Mouse (Mus musculus) stomach, embryonic 16.5 days (tissue): ENCODE measurements around the gene Snx12. TPM values are rescaled to one million over a fixed set of nuclear protein-coding genes. Genes with fewer than 3 reads are reported as not detected.
A peak's percentile ranks its signal among the peaks of the same experiment; 100 is the strongest.
"Not testable (repeated sequence)": the region's sequence is repeated elsewhere in the genome, so short reads cannot be mapped to it uniquely, and the experiment has no call there.

Experiments used
- ATAC-seq: fragments of 200-750 bp; cut with Nextera tagmentation; 2 replicates; pipeline ENCODE4 v1.8.0; 2017; ENCODE audit warnings: moderate number of reproducible peaks, moderate TSS enrichment; ENCODE audit not compliant: insufficient read depth, low FRiP score
- H3K27ac ChIP-seq: fragments of 300-500 bp; sonication (generic); 2 replicates; pipeline ENCODE4 v1.5.1; 2014; ENCODE audit warnings: low read length
- H3K27me3 ChIP-seq: fragments of 300-500 bp; sonication (generic); 2 replicates; pipeline ENCODE4 v1.6.1; 2014; ENCODE audit warnings: low read length, control low read depth, mixed read lengths; ENCODE audit not compliant: control insufficient read depth, insufficient read depth
- H3K36me3 ChIP-seq: fragments of 300-500 bp; sonication (generic); 2 replicates; pipeline ENCODE4 v1.6.1; 2014; ENCODE audit warnings: low read length; ENCODE audit not compliant: control insufficient read depth, insufficient read depth
- H3K4me1 ChIP-seq: fragments of 300-500 bp; sonication (generic); 2 replicates; pipeline ENCODE4 v1.6.1; 2014; ENCODE audit warnings: low read length, control low read depth, mixed read lengths; ENCODE audit not compliant: control insufficient read depth, insufficient read depth
- H3K4me2 ChIP-seq: fragments of 300-500 bp; sonication (generic); 2 replicates; pipeline ENCODE4 v1.6.1; 2014; ENCODE audit warnings: low read depth, low read length, mixed read lengths
- H3K4me3 ChIP-seq: fragments of 300-500 bp; sonication (generic); replicated peaks from 2 replicates; pipeline ENCODE4 v1.5.1; 2014; ENCODE audit warnings: mild to moderate bottlenecking, low read length
- H3K9ac ChIP-seq: fragments of 300-500 bp; sonication (generic); 2 replicates; pipeline ENCODE4 v1.6.1; 2014; ENCODE audit warnings: low read length
- H3K9me3 ChIP-seq: fragments of 300-500 bp; sonication (generic); replicated peaks from 2 replicates; pipeline ENCODE4 v1.6.1; 2016; ENCODE audit warnings: low read length, control low read depth; ENCODE audit not compliant: control insufficient read depth
- WGBS: fragments of 180-500 bp; shearing (Covaris S2); extraction: QIAGEN DNeasy Blood & Tissue Kit; methylation state at CpG from one replicate; pipeline ENCODE4 v1.1.7; 2014; 5-methylcytosine and 5-hydroxymethylcytosine counted together
- polyA plus RNA-seq: library from polyadenylated mRNA; unstranded; fragments of >200 nt; fragmentation: Nextera tagmentation; extraction: Ambion mirVana; gene quantifications from 2 replicates; pipeline ENCODE4 v1.2.1, GENCODE M21; 2015

Snx12 gene
- polyA plus RNA-seq, 1 experiment from 2014 or later = 49.9 TPM

GRCm38 (mm10) chrX:101120546-101120945 is 101.8 kb downstream of the Snx12 start:
- H3K9me3 ChIP-seq = no peaks in the 10 kb centered on the region
- H3K4me2 ChIP-seq = no peak overlapping the region
- no peaks in the 10 kb centered on the region for H3K36me3 ChIP-seq
- H3K27me3 ChIP-seq = no peaks in the 10 kb centered on the region
- 50% methylated on average over 1 of the region's 1 CpGs for WGBS
- no peak overlapping the region for H3K4me3 ChIP-seq
- no peak overlapping the region for H3K27ac ChIP-seq
- ATAC-seq = no peak
- H3K9ac ChIP-seq = no peak overlapping the region
- H3K4me1 ChIP-seq = no peaks in the 10 kb centered on the region

- WGBS = 30% methylated on average over 11 of the region's 11 CpGs
- H3K36me3 ChIP-seq = no peaks in the 10 kb centered on the region
- H3K4me2 ChIP-seq = peak within 1 kb of the TSS; percentile 57
- no peaks in the 10 kb centered on the region for H3K9me3 ChIP-seq
- H3K27me3 ChIP-seq = peaks cover 7% of the 10 kb centered on the region
- H3K4me1 ChIP-seq = no peaks in the 10 kb centered on the region
- ATAC-seq = no peak
- H3K4me3 ChIP-seq = peak within 1 kb of the TSS; percentile 33
- H3K9ac ChIP-seq = no peak within 1 kb of the TSS
- H3K27ac ChIP-seq = no peak within 1 kb of the TSS
These were observed 136.4 kb downstream of the Snx12 start, which contains the start of gene Slc7a3 for GRCm38 (mm10) chrX:101085920-101086319. Gene Slc7a3, minus strand, starts transcription at chrX:101086020.

GRCm38 (mm10) chrX:101085211-101085610 is 137.2 kb downstream of the Snx12 start:
- H3K36me3 ChIP-seq, H3K27ac ChIP-seq, ATAC-seq, H3K9ac ChIP-seq, H3K27me3 ChIP-seq, H3K4me1 ChIP-seq, H3K9me3 ChIP-seq: not testable (repeated sequence)
- H3K4me2 ChIP-seq = peak overlapping the region; percentile 57
- WGBS = 26% methylated on average over 5 of the region's 9 CpGs
- H3K4me3 ChIP-seq = peak overlapping the region; percentile 33

- 71% methylated on average over 2 of the region's 2 CpGs for WGBS
- H3K9me3 ChIP-seq = no peaks in the 10 kb centered on the region
- no peak overlapping the region; the same call in 1 of the 2 replicates for H3K4me3 ChIP-seq
- no peak overlapping the region for H3K4me2 ChIP-seq
- no peaks in the 10 kb centered on the region for H3K36me3 ChIP-seq
- no peak for ATAC-seq
- H3K27me3 ChIP-seq = peaks cover 7% of the 10 kb centered on the region
- no peak overlapping the region for H3K9ac ChIP-seq
- H3K4me1 ChIP-seq = no peaks in the 10 kb centered on the region
- H3K27ac ChIP-seq = no peak overlapping the region
These were observed 138.2 kb downstream of the Snx12 start for GRCm38 (mm10) chrX:101084192-101084591.

- Histone ChIP-seq H3K9ac (no peak overlapping the region), H3K27ac (no peak overlapping the region), H3K27me3 (no peaks in the 10 kb centered on the region)
These were observed 157.1 kb downstream of the Snx12 start for GRCm38 (mm10) chrX:101065245-101065644.

GRCm38 (mm10) chrX:101063503-101063902 is 158.9 kb downstream of the Snx12 start:
- no peak overlapping the region for H3K4me2 ChIP-seq
- H3K9me3 ChIP-seq = no peaks in the 10 kb centered on the region
- no peaks in the 10 kb centered on the region for H3K4me1 ChIP-seq
- H3K27me3 ChIP-seq = no peaks in the 10 kb centered on the region
- H3K4me3 ChIP-seq = no peak overlapping the region
- no peaks in the 10 kb centered on the region for H3K36me3 ChIP-seq
- H3K9ac ChIP-seq = no peak overlapping the region
- no peak for ATAC-seq
- WGBS = 44% methylated on average over 2 of the region's 2 CpGs
- no peak overlapping the region for H3K27ac ChIP-seq

More at GRCm38 (mm10) chrX:101065245-101065644, 157.1 kb downstream of the Snx12 start:
- H3K9me3 ChIP-seq = no peaks in the 10 kb centered on the region
- 36% methylated on average over 1 of the region's 1 CpGs for WGBS
- no peaks in the 10 kb centered on the region for H3K4me1 ChIP-seq
- no peak overlapping the region for H3K4me3 ChIP-seq
- H3K4me2 ChIP-seq = no peak overlapping the region
- no peaks in the 10 kb centered on the region for H3K36me3 ChIP-seq
- no peak for ATAC-seq

GRCm38 (mm10) chrX:101059541-101059940 is 162.8 kb downstream of the Snx12 start, which contains the start of gene Tex11:
Gene Tex11, minus strand, starts transcription at chrX:101059667.
- H3K27ac ChIP-seq = no peak within 1 kb of the TSS
- H3K27me3 ChIP-seq = no peaks in the 10 kb centered on the region
- H3K4me2 ChIP-seq = no peak within 1 kb of the TSS
- no peak within 1 kb of the TSS for H3K4me3 ChIP-seq
- no peaks in the 10 kb centered on the region for H3K4me1 ChIP-seq
- ATAC-seq = no peak
- H3K9me3 ChIP-seq = no peaks in the 10 kb centered on the region
- WGBS = 86% methylated on average over 31 of the region's 31 CpGs
- H3K36me3 ChIP-seq = no peaks in the 10 kb centered on the region
- H3K9ac ChIP-seq = no peak within 1 kb of the TSS

Other genes starting within 250 kb of the Snx12 start
- 0.13 TPM in 1 of 2 replicates, not detected in the other for gene Tex11, start 162.9 kb downstream of the Snx12 start, polyA plus RNA-seq
- gene Slc7a3, start 136.5 kb downstream of the Snx12 start, polyA plus RNA-seq = 2.8 and 3.2 TPM in 2 replicates
- 2.1 and 2.5 TPM in 2 replicates for gene Foxo4, start 32.0 kb upstream of the Snx12 start, polyA plus RNA-seq
- gene Gm614, start 41.4 kb upstream of the Snx12 start, polyA plus RNA-seq = not detected in 2 replicates
- gene Il2rg, start 45.7 kb upstream of the Snx12 start, polyA plus RNA-seq = 11.8 and 12.6 TPM in 2 replicates
- not detected in 2 replicates for gene Gm20489, start 46.5 kb upstream of the Snx12 start, polyA plus RNA-seq
- gene Med12, start 51.5 kb upstream of the Snx12 start, polyA plus RNA-seq = 30.3 and 30.9 TPM in 2 replicates
- 7.3 and 7.7 TPM in 2 replicates for gene Nlgn3, start 76.6 kb upstream of the Snx12 start, polyA plus RNA-seq
- gene Gjb1, start 153.8 kb upstream of the Snx12 start, polyA plus RNA-seq = 28.1 and 31.6 TPM in 2 replicates
- 24.3 and 27.7 TPM in 2 replicates for gene Zmym3, start 198.3 kb upstream of the Snx12 start, polyA plus RNA-seq
- gene Nono, start 206.8 kb upstream of the Snx12 start, polyA plus RNA-seq = 315 and 321 TPM in 2 replicates
- 2.2 and 40.6 TPM in 2 replicates for gene Itgb1bp2, start 226.5 kb upstream of the Snx12 start, polyA plus RNA-seq